Mouse (Mus musculus): ENCODE measurements around the gene Ldb2.

Ldb2 gene

GRCm38 (mm10) chr5:44713181-44713789 lies 86.2 kb downstream of the Ldb2 start:
- no peak for DNase-seq

GRCm38 (mm10) chr5:44711211-44711610 lies 88.3 kb downstream of the Ldb2 start:
- DNase-seq: no peak

- DNase-seq: no peak
These were observed 89.2 kb downstream of the Ldb2 start for GRCm38 (mm10) chr5:44710132-44710871.

- no peak for DNase-seq
These were observed 90.2 kb downstream of the Ldb2 start for GRCm38 (mm10) chr5:44709276-44709675.

GRCm38 (mm10) chr5:44707946-44708345 lies 91.5 kb downstream of the Ldb2 start:
- DNase-seq: no peak

- no peak for DNase-seq
These were observed 92.3 kb downstream of the Ldb2 start for GRCm38 (mm10) chr5:44706997-44707698.

GRCm38 (mm10) chr5:44697993-44698392 lies 101.5 kb downstream of the Ldb2 start:
- DNase-seq: no peak

- DNase-seq: no peak
These were observed 102.9 kb downstream of the Ldb2 start for GRCm38 (mm10) chr5:44696548-44696947.

- DNase-seq: no peak
These were observed 105.8 kb downstream of the Ldb2 start for GRCm38 (mm10) chr5:44693674-44694073.

- DNase-seq: no peak
These were observed 113.1 kb downstream of the Ldb2 start for GRCm38 (mm10) chr5:44686344-44686743.

GRCm38 (mm10) chr5:44681054-44681638 lies 118.3 kb downstream of the Ldb2 start:
- DNase-seq: no peak

GRCm38 (mm10) chr5:44677814-44678213 lies 121.7 kb downstream of the Ldb2 start:
- DNase-seq: no peak

GRCm38 (mm10) chr5:44676145-44676754 lies 123.2 kb downstream of the Ldb2 start:
- DNase-seq: no peak

GRCm38 (mm10) chr5:44670336-44670735 lies 129.1 kb downstream of the Ldb2 start:
- no peak for DNase-seq

- no peak for DNase-seq
These were observed 131.6 kb downstream of the Ldb2 start for GRCm38 (mm10) chr5:44667907-44668306.

GRCm38 (mm10) chr5:44667383-44667782 lies 132.1 kb downstream of the Ldb2 start:
- DNase-seq: no peak

- DNase-seq: no peak
These were observed 139.8 kb downstream of the Ldb2 start for GRCm38 (mm10) chr5:44659651-44660050.

GRCm38 (mm10) chr5:44656707-44657106 lies 142.8 kb downstream of the Ldb2 start:
- no peak for DNase-seq

- no peak for DNase-seq
These were observed 145.1 kb downstream of the Ldb2 start for GRCm38 (mm10) chr5:44654403-44654802.

GRCm38 (mm10) chr5:44646842-44647190 lies 152.7 kb downstream of the Ldb2 start:
- no peak for DNase-seq

GRCm38 (mm10) chr5:44645952-44646841 lies 153.3 kb downstream of the Ldb2 start:
- DNase-seq: no peak

- DNase-seq: no peak
These were observed 156.4 kb downstream of the Ldb2 start for GRCm38 (mm10) chr5:44643079-44643478.

Data from B cell, adult 2 months (primary cell).